Mouse (Mus musculus) heart, postnatal 25 days (tissue): ENCODE data around the gene Parp2. TPM values are rescaled to one million over a fixed set of nuclear protein-coding genes. Genes with fewer than 3 reads are reported as not detected.
"Not testable (repeated sequence)": the region's sequence is repeated elsewhere in the genome, so short reads cannot be mapped to it uniquely, and the experiment has no call there.

Source experiments
- DNase-seq: peaks from one replicate; pipeline ENCODE4 v3.0.0; 2022; ENCODE audit warnings: low spot score
- intact Hi-C: fragments of 180-260 bp; cut with DNase I; formaldehyde crosslinking; loops from one replicate; pipeline ENCODE4 v1.15.1; 2025
- total RNA-seq, 2 experiments: library from RNA; stranded (reverse); gene quantifications; 2 replicates each; pipeline ENCODE4 v1.2.3; 2021

Gene Parp2
- total RNA-seq, 2 experiments from 2014 or later = 13.4 to 16.0 TPM

GRCm38 (mm10) chr14:50823240-50823639 is 15.6 kb downstream of the Parp2 start:
- intact Hi-C loops = no loop called here
- DNase-seq = no peak

DNA sequence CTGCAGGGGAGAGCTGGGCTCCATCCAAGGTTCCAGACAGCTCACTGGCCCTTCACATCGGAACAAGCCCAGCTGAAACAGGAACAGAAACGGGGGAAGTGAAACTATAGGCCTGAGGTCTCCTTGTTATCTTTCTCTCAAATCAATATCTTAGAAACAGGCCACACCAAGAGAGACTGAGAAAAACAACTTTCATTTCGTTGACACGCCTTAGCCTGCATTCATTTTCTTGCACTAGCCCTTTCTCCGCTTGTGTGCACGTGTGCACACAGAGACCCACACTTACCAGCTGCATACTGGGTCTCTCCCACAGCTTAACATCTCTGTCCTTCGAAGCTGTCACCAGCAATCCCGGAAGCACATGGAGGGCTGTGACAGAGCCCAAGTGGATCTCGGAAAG is 16.6 kb downstream of the Parp2 start:
- intact Hi-C loops = no loop called here
- DNase-seq = no peak

DNA sequence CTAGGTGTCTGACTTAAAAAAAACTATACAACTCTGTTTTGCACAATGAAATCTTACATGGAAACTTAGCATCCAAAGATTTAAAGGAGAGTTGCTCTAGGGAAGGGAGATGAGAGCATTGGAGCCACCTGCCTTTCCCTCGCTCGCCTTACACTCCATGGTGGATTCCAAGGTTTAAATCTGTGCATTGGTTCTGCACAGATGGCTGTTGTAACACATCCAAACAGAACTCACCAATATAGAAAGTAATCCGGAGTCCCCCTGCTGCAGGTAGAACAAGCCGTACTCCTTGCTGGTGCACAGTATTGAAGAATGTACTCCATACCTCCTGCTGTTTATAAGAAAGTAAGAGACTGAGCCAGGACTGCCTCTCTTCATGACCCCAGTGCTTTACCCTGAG is 18.9 kb downstream of the Parp2 start:
- no peak for DNase-seq
- intact Hi-C loops = no loop called here

- intact Hi-C loops = no loop called here
- DNase-seq = no peak
These were observed 22.2 kb downstream of the Parp2 start for GRCm38 (mm10) chr14:50829878-50830277.

- intact Hi-C loops = no loop called here
- peak; percentile 22 for DNase-seq
These were observed 26.3 kb downstream of the Parp2 start for GRCm38 (mm10) chr14:50833964-50834363.

DNA sequence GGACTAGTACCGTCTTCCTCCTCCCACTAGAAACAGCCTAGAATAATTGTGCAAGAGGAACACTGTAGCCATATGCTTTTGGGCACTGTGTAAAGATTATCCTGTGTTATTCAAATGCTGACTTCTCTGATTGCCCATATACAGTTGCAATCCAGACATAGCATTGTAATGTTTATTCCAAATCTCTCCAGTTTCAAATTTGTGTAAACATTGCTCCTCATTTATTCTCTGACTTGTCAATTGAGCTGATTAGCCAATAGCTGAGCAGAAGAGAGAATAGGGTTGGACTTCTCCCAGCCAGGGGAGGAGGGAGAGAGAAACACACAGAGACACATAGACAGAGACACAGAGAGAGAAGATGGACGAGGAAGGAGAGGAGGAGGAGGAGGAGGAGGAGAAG is 26.8 kb downstream of the Parp2 start:
- intact Hi-C loops = no loop called here
- no peak for DNase-seq

- intact Hi-C loops = no loop called here
These were observed 29.6 kb downstream of the Parp2 start for GRCm38 (mm10) chr14:50837236-50837635.

DNA sequence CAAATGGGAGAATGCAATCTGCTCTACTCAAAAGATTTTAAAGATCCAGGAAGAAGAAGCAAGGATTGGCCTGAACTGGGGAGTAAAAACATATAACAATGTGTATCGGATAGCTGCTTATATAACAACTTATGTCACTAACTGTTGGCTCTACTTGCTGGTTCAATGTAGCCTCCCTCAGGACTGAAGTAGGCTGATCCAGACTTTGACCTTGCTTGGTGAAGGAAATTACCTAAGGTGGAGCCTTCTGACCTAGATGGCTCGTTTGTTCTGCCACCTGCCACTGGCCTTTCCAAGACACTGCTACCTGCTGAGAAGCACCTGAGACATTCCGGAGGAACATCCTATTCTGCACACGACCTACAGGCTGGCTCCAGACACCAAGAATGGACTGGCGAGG is 48.1 kb downstream of the Parp2 start:
- intact Hi-C loops = no loop called here
- DNase-seq = no peak

More at GRCm38 (mm10) chr14:50837236-50837635, 29.6 kb downstream of the Parp2 start:
- no peak for DNase-seq

DNA sequence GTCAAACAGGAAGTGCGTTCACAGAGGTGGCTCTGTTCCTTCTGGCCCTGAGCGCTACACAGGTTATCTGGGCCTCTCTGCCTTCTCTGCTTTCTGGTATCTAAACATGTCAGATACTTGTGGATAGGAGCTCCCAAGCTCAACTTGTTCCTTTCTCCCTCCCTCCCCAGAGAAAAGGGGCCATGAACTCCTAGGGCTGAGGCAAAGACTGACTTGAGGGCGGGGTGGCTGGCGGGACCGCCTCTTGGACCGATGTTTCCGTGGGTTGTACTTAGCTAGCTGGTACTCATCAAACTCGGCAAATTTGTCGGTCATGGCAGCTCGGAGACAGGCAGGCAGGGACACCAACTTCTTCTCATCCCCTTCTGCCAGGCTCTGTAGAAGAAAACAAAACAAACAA is 55.0 kb downstream of the Parp2 start:
- intact Hi-C loops = no loop called here
- no peak for DNase-seq

- intact Hi-C loops = not testable (repeated sequence)
These were observed 57.4 kb downstream of the Parp2 start for GRCm38 (mm10) chr14:50865005-50865404.

GRCm38 (mm10) chr14:50866966-50867365 is 59.3 kb downstream of the Parp2 start:
- DNase-seq = no peak
- intact Hi-C loops = no loop called here

More at GRCm38 (mm10) chr14:50865005-50865404, 57.4 kb downstream of the Parp2 start:
- DNase-seq = not testable (repeated sequence)

- intact Hi-C loops = no loop called here
- no peak for DNase-seq
These were observed 60.6 kb downstream of the Parp2 start for GRCm38 (mm10) chr14:50868211-50868610.

DNA sequence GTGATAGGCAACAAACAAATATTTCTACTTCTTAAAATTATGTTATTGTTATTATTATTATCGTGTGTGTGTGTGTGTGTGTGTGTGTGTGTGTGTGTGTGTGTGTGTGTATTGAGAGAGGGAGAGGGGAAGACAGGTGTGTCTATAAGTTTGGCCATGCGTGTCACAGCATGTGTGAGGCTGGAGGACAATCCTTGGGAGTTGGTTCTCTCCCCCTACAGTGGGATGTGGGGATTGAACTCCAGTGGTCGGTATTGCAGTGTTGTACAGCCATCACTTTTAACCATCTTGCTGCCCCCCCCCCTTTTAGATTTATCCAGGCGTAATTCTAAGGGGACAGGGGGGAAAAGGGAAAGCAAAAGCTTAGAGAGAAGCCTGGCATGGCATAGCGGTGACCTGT is 61.0 kb downstream of the Parp2 start:
- intact Hi-C loops = no loop called here
- no peak for DNase-seq

DNA sequence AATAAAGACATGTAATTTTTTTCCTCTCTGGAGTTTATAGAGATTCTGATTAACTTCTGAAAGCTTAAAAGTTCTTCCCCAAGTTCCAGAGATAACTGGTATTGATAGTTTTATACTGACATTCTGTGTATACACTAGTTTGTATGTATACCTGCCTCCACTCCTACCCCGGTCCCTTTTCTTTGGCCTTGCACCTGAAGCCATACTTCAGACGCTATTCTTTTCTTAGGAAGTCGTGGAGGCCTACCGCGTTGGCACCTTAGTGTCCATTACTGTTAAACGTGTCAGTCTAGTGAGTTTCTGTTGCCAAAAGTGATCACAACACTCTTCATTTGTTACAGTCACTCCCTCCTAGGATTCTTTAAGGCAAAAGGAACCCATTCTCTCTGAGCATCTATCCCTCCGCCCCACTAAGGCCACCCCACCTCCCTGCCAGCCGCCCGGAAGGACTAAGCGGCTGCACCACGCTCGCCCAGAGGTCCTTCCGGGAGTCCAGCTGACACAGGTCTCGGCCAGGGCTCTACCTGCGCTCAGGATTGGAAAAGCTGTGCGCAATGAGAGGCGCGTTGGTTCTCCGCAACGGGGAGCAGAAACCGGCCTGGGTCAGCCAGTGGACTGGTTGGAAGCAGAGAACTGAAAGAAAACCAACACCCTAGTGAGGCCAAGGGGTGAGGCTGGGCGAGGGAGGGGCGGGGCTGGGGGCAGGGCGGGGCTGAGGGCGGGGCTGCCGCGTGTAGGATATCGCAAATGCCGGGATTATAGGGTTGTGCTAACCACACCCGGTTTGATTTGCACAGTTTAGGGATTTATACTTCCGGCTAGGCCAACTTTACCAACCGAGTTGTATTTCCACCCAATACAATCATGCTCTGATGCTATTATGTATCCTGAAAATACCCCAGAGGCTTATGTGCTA is 62.5 kb downstream of the Parp2 start, which contains the start of gene Tep1:
Gene Tep1, minus strand, starts transcription at position 672 of the 916 bp plus-strand sequence.
- DNase-seq = peak; percentile 53

DNA sequence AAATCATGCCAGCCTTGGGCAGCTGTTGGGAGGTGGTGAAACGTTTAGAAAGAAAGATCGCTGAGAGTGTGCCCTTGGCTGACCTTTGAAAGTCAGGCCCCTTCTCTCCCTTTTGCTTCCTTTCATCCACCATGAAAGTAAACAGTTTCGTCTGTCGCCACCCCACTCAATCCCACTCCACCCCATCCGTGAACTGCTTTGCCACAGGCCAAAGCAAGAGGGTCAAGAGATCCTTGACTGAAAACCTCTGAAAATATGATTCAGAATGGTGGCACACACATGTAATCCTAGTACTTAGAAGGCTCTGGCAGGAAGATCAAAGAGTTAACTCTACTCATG is 63.1 kb downstream of the Parp2 start:
- no peak for DNase-seq
- intact Hi-C loops = loop anchor here (5.0 kb wide), 1 partner anchor 52 kb away; the partner anchor contains the start of genes Apex1 and Osgep

More for the DNA sequence above, 62.5 kb downstream of the Parp2 start, which contains the start of gene Tep1:
- intact Hi-C loops = loop anchor here (5.0 kb wide), 1 partner anchor 52 kb away; the partner anchor contains the start of genes Apex1 and Osgep

Other genes starting within 250 kb of the Parp2 start
- gene Olfr744, start 193.0 kb upstream of the Parp2 start, total RNA-seq = not detected
- not detected for gene Olfr745, start 168.5 kb upstream of the Parp2 start, total RNA-seq
- not detected for gene Olfr746, start 160.8 kb upstream of the Parp2 start, total RNA-seq
- not detected for gene Olfr747, start 114.6 kb upstream of the Parp2 start, total RNA-seq
- not detected for gene Olfr748, start 100.5 kb upstream of the Parp2 start, total RNA-seq
- not detected for gene Olfr749, start 62.7 kb upstream of the Parp2 start, total RNA-seq
- 10 to 100 TPM; 16.2 to 17.0 TPM for gene Ttc5, start 22.3 kb upstream of the Parp2 start, total RNA-seq
- under 1 TPM in 1 of 2 experiments, not detected in 1; 0.39 TPM for gene Ccnb1ip1, start 109 bp upstream of the Parp2 start, total RNA-seq
- 10 to 100 TPM in 1 of 2 experiments, 1 to 10 TPM in 1; 9.3 to 10.2 TPM for gene Tep1, start 62.7 kb downstream of the Parp2 start, total RNA-seq
- 10 to 100 TPM; 21.5 to 32.5 TPM for gene Klhl33, start 89.7 kb downstream of the Parp2 start, total RNA-seq
- gene Osgep, start 117.1 kb downstream of the Parp2 start, total RNA-seq = 10 to 100 TPM; 66.1 to 70.3 TPM
- 10 to 100 TPM; 22.6 to 23.2 TPM for gene Apex1, start 117.1 kb downstream of the Parp2 start, total RNA-seq
- 10 to 100 TPM; 21.1 to 23.6 TPM for gene Pip4p1, start 123.0 kb downstream of the Parp2 start, total RNA-seq
- 10 to 100 TPM; 12.2 to 13.5 TPM for gene Pnp, start 123.2 kb downstream of the Parp2 start, total RNA-seq
- 10 to 100 TPM; 12.6 TPM for gene Gm49342, start 136.7 kb downstream of the Parp2 start, total RNA-seq
- under 1 TPM; 0.61 to 0.75 TPM for gene Pnp2, start 148.2 kb downstream of the Parp2 start, total RNA-seq
- under 1 TPM in 1 of 2 experiments, not detected in 1; 0.39 TPM for gene Rnase10, start 199.9 kb downstream of the Parp2 start, total RNA-seq
- gene Rnase9, start 234.0 kb downstream of the Parp2 start, total RNA-seq = not detected
- gene Rnase11, start 242.3 kb downstream of the Parp2 start, total RNA-seq = not detected
- gene Rnase12, start 249.8 kb downstream of the Parp2 start, total RNA-seq = not detected